Mouse (Mus musculus): ENCODE data around the gene Gm10490. TPM values are rescaled to one million over a fixed set of nuclear protein-coding genes. Genes with fewer than 3 reads are reported as not detected.
A peak's percentile ranks its signal among the peaks of the same experiment; 100 is the strongest.

Gm10490 gene
- polyA plus RNA-seq, 1 experiment from 2014 or later = not detected

DNA sequence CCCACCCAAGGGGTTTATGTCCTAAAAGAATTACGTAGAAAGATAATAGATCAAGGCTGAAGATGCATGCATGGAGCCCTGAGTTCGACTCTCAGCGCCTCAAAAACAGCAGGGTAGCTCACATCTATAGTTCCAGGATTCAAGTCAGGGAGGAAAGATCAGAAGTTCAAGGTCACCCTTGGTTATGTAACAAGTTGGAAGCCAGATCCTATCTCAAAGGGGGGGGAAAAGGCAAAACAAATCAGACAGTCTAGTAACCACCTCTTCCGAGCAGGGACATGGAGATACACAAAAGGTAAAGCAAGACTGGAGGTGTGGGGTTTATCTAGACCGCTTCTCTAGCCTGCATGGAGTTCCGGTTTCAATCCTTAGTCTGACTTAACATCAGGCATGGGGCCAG lies 16.9 kb downstream of the Gm10490 start:
- Histone ChIP-seq H3K4me1 (replicated peaks) (no peaks in the 10 kb centered on the region), H3K9ac (no peak overlapping the region), H3K4me2 (no peak overlapping the region), H3K4me3 (replicated peaks) (no peak overlapping the region), H3K27me3 (peaks cover 85% of the 10 kb centered on the region), H3K9me3 (replicated peaks) (no peaks in the 10 kb centered on the region), H3K27ac (replicated peaks) (no peak overlapping the region), H3K36me3 (replicated peaks) (no peaks in the 10 kb centered on the region)
- WGBS (ENCODE audit: insufficient replicate concordance) = 57% methylated on average over 6 of the region's 6 CpGs
- ATAC-seq (ENCODE audit: insufficient read depth) = no peak

DNA sequence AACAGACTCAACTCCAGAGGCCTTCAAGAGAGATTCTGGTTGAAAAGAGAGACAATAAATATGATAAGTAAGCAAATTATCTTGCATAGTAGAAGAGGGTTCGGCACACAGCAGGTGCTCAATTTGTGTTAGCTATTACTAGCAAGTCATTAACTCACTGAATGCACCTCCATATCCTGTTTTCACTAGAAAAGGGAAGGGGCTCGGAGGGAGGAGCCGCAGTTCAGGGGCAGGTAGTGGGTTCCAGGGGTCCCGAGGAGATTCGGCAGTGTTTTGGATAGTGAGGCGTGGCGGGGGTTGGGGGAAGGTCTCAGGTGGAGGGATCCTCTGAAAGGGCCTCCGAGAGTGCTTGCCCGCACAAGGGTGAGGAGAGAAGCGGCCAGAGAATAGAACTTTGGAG lies 17.8 kb downstream of the Gm10490 start:
- Histone ChIP-seq H3K27me3 (peaks cover 76% of the 10 kb centered on the region), H3K4me3 (replicated peaks) (no peak overlapping the region), H3K4me2 (no peak overlapping the region), H3K36me3 (replicated peaks) (no peaks in the 10 kb centered on the region), H3K4me1 (replicated peaks) (no peaks in the 10 kb centered on the region), H3K9me3 (replicated peaks) (no peaks in the 10 kb centered on the region), H3K9ac (no peak overlapping the region), H3K27ac (replicated peaks) (no peak overlapping the region)
- no peak for ATAC-seq (ENCODE audit: insufficient read depth)
- WGBS (ENCODE audit: insufficient replicate concordance) = 21% methylated on average over 10 of the region's 10 CpGs

GRCm38 (mm10) chrX:7928270-7928790 lies 19.0 kb downstream of the Gm10490 start, which contains the start of gene Eras:
Eras (minus strand) TSS chrX:7928607.
- H3K4me1 ChIP-seq (replicated peaks) = no peaks in the 10 kb centered on the region
- no peak within 1 kb of the TSS for H3K4me2 ChIP-seq
- 23% methylated on average over 19 of the region's 19 CpGs for WGBS (ENCODE audit: insufficient replicate concordance)
- H3K27me3 ChIP-seq = peaks cover 64% of the 10 kb centered on the region
- no peak within 1 kb of the TSS for H3K9ac ChIP-seq
- H3K9me3 ChIP-seq (replicated peaks) = no peaks in the 10 kb centered on the region
- ATAC-seq (ENCODE audit: insufficient read depth) = no peak
- no peaks in the 10 kb centered on the region for H3K36me3 ChIP-seq (replicated peaks)
- H3K4me3 ChIP-seq (replicated peaks) = no peak within 1 kb of the TSS
- H3K27ac ChIP-seq (replicated peaks) = no peak within 1 kb of the TSS

GRCm38 (mm10) chrX:7936874-7937273 lies 27.5 kb downstream of the Gm10490 start:
- ATAC-seq (ENCODE audit: insufficient read depth) = no peak
- Histone ChIP-seq H3K4me1 (replicated peaks) (no peaks in the 10 kb centered on the region), H3K27me3 (no peaks in the 10 kb centered on the region), H3K4me3 (replicated peaks) (no peak overlapping the region), H3K4me2 (no peak overlapping the region), H3K9me3 (replicated peaks) (no peaks in the 10 kb centered on the region), H3K27ac (replicated peaks) (no peak overlapping the region), H3K36me3 (replicated peaks) (no peaks in the 10 kb centered on the region), H3K9ac (no peak overlapping the region)
- 42% methylated on average over 11 of the region's 11 CpGs for WGBS (ENCODE audit: insufficient replicate concordance)

DNA sequence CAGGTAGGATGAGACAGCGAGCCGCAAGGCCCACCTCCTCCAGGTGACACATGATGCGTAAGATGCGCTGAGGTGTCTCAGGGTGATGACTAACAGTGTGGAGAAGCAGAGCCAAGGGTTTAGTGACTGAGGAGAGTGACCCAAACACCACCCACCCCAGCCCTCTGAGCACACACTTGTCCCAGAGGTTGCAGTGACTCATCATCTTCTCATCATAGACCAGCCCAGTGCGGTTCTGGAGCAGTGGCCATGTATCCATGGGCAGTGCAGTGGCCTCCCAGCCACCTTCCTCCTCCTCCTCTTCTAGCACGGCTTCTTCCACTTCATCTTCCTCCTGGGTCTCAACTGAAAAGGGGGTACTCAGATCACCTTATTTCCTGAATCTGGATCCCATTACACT lies 28.3 kb downstream of the Gm10490 start:
- H3K9ac ChIP-seq = no peak overlapping the region
- no peaks in the 10 kb centered on the region for H3K27me3 ChIP-seq
- no peak overlapping the region for H3K4me3 ChIP-seq (replicated peaks)
- H3K9me3 ChIP-seq (replicated peaks) = no peaks in the 10 kb centered on the region
- no peak overlapping the region for H3K4me2 ChIP-seq
- ATAC-seq (ENCODE audit: insufficient read depth) = no peak
- H3K27ac ChIP-seq (replicated peaks) = no peak overlapping the region
- H3K36me3 ChIP-seq (replicated peaks) = no peaks in the 10 kb centered on the region
- WGBS (ENCODE audit: insufficient replicate concordance) = 75% methylated on average over 6 of the region's 6 CpGs
- H3K4me1 ChIP-seq (replicated peaks) = no peaks in the 10 kb centered on the region

GRCm38 (mm10) chrX:7945618-7946017 lies 36.3 kb downstream of the Gm10490 start:
- no peak overlapping the region for H3K9ac ChIP-seq
- H3K4me2 ChIP-seq = no peak overlapping the region
- H3K27ac ChIP-seq (replicated peaks) = no peak overlapping the region
- WGBS (ENCODE audit: insufficient replicate concordance) = 76% methylated on average over 8 of the region's 8 CpGs
- H3K9me3 ChIP-seq (replicated peaks) = no peaks in the 10 kb centered on the region
- no peak for ATAC-seq (ENCODE audit: insufficient read depth)
- no peaks in the 10 kb centered on the region for H3K27me3 ChIP-seq
- H3K4me3 ChIP-seq (replicated peaks) = no peak overlapping the region
- peaks cover 10% of the 10 kb centered on the region for H3K4me1 ChIP-seq (replicated peaks)
- H3K36me3 ChIP-seq (replicated peaks) = no peaks in the 10 kb centered on the region

GRCm38 (mm10) chrX:7947108-7947899 lies 38.0 kb downstream of the Gm10490 start, which contains the start of gene Hdac6:
Hdac6 (minus strand) TSS chrX:7947889.
- Histone ChIP-seq H3K4me1 (replicated peaks) (peaks cover 10% of the 10 kb centered on the region), H3K9ac (peak within 1 kb of the TSS; percentile 59), H3K4me3 (replicated peaks) (peak within 1 kb of the TSS; percentile 64), H3K27me3 (no peaks in the 10 kb centered on the region), H3K27ac (replicated peaks) (peak within 1 kb of the TSS; percentile 55; the same call in 1 of the 2 replicates), H3K4me2 (peak within 1 kb of the TSS; percentile 79), H3K9me3 (replicated peaks) (no peaks in the 10 kb centered on the region), H3K36me3 (replicated peaks) (no peaks in the 10 kb centered on the region)
- no peak for ATAC-seq (ENCODE audit: insufficient read depth)
- WGBS (ENCODE audit: insufficient replicate concordance) = 16% methylated on average over 37 of the region's 37 CpGs

- H3K9me3 ChIP-seq (replicated peaks) = no peaks in the 10 kb centered on the region
- 11% methylated on average over 38 of the region's 38 CpGs for WGBS (ENCODE audit: insufficient replicate concordance)
- H3K27ac ChIP-seq (replicated peaks) = no peak overlapping the region
- peaks cover 10% of the 10 kb centered on the region for H3K4me1 ChIP-seq (replicated peaks)
- peak; percentile 99 for ATAC-seq (ENCODE audit: insufficient read depth)
- H3K27me3 ChIP-seq = no peaks in the 10 kb centered on the region
- H3K36me3 ChIP-seq (replicated peaks) = no peaks in the 10 kb centered on the region
- H3K4me2 ChIP-seq = peak overlapping the region; percentile 79
- peak overlapping the region; percentile 64 for H3K4me3 ChIP-seq (replicated peaks)
- 0 out of 2 replicates have a peak overlapping the region, but pooled peaks have one; percentile 32 for H3K9ac ChIP-seq
These were observed 38.7 kb downstream of the Gm10490 start for GRCm38 (mm10) chrX:7947900-7948492.

DNA sequence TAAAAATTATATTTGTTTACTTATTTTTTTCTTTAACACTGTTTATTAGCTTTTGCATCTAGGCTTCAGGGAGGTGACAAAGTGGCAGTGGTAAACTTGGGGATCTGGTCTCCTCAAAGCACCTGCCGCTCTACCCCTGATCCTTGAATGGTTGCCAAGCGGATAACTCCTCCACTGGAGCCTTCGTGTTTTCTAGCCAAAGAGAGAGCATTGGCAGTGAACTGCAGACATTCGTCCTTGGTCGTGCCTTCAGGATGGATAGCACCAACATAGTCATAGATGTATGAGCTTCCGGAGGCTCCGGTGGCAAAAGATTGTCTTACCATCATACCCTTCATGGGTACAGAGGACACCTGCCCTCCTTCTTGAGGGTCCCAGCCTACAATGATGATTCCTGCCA lies 40.7 kb downstream of the Gm10490 start:
- Histone ChIP-seq H3K36me3 (replicated peaks) (no peaks in the 10 kb centered on the region), H3K4me3 (replicated peaks) (no peak overlapping the region), H3K4me1 (replicated peaks) (peaks cover 10% of the 10 kb centered on the region), H3K27me3 (no peaks in the 10 kb centered on the region), H3K9ac (no peak overlapping the region), H3K9me3 (replicated peaks) (no peaks in the 10 kb centered on the region), H3K4me2 (no peak overlapping the region), H3K27ac (replicated peaks) (no peak overlapping the region)
- ATAC-seq (ENCODE audit: insufficient read depth) = no peak
- 78% methylated on average over 7 of the region's 7 CpGs for WGBS (ENCODE audit: insufficient replicate concordance)

DNA sequence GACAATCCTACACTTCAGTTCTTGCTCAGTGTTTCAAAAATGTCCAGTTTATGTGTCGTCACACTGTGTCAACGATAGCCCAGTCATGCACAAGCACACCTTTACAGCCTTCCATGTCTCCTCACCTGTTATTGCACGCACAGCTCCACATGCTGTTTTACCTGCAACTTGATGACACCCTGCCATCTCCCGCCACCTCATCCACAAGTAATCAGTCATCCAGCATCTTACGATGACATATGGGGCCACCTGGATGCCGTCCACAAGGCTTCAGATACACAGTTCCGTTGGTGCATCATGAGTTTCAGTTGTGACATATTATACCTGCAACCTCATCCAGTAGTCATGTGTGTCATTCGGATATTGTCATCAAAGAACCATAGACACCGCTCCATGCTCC lies 49.5 kb downstream of the Gm10490 start:
- no peak overlapping the region for H3K27ac ChIP-seq (replicated peaks)
- H3K4me3 ChIP-seq (replicated peaks) = no peak overlapping the region
- peaks cover 10% of the 10 kb centered on the region for H3K4me1 ChIP-seq (replicated peaks)
- no peak overlapping the region for H3K4me2 ChIP-seq
- H3K27me3 ChIP-seq = no peaks in the 10 kb centered on the region
- peaks cover 78% of the 10 kb centered on the region for H3K36me3 ChIP-seq (replicated peaks)
- WGBS (ENCODE audit: insufficient replicate concordance) = 81% methylated on average over 9 of the region's 9 CpGs
- no peak for ATAC-seq (ENCODE audit: insufficient read depth)
- H3K9me3 ChIP-seq (replicated peaks) = no peaks in the 10 kb centered on the region
- no peak overlapping the region for H3K9ac ChIP-seq
